Mouse (Mus musculus) CH12.LX (cell line): ENCODE data around the gene Sh3rf1. TPM values are rescaled to one million over a fixed set of nuclear protein-coding genes. Genes with fewer than 3 reads are reported as not detected.

ENCODE experiments used
- DNase-seq: peaks from one replicate; pipeline ENCODE4 v3.0.0-alpha.2; 2013; ENCODE audit errors: extremely low read depth
- H3K27ac ChIP-seq: 2 replicates; pipeline ENCODE4 v1.5.1; 2012; ENCODE audit warnings: low read depth, mild to moderate bottlenecking, control low read depth, moderate library complexity; ENCODE audit not compliant: insufficient read depth
- H3K27me3 ChIP-seq: replicated peaks from 2 replicates; pipeline ENCODE3; 2012; ENCODE audit warnings: inconsistent platforms
- H3K36me3 ChIP-seq, 2 experiments: replicated peaks in 1 of 2; 2 replicates each; pipeline versions ENCODE3 to v1.6.1; 2012; ENCODE audit warnings: inconsistent platforms in 1 of 2, low read length in 1 of 2, mild to moderate bottlenecking in 1 of 2, mixed read lengths in 1 of 2, moderate library complexity in 1 of 2; ENCODE audit not compliant: control insufficient read depth in 1 of 2, insufficient read depth in 1 of 2
- H3K4me1 ChIP-seq, 2 experiments: 2 replicates each; pipeline ENCODE4 v1.6.1; 2012; ENCODE audit warnings: inconsistent platforms in 1 of 2, moderate library complexity in 1 of 2; ENCODE audit not compliant: insufficient read depth in 2 of 2, control insufficient read depth in 1 of 2
- H3K4me2 ChIP-seq: 2 replicates; pipeline ENCODE4 v1.6.1; 2012; ENCODE audit warnings: low read depth, mild to moderate bottlenecking, control low read depth; ENCODE audit not compliant: poor library complexity, insufficient read depth, severe bottlenecking
- H3K4me3 ChIP-seq, 3 experiments: fragments of 150-350 bp in 1 of 3; sonication (generic) in 1 of 3; replicated peaks in 1 of 3; 2 replicates each; pipeline versions ENCODE3 to v1.5.1; 2011 to 2012; ENCODE audit warnings: low read depth in 2 of 3, low read length in 2 of 3, mild to moderate bottlenecking in 2 of 3, moderate library complexity in 2 of 3, control low read depth in 1 of 3, improper control_type of control experiment in 1 of 3, inconsistent platforms in 1 of 3, mixed read lengths in 1 of 3; ENCODE audit not compliant: poor library complexity in 1 of 3
- H3K79me2 ChIP-seq: replicated peaks from 2 replicates; pipeline ENCODE4 v1.6.1; 2012; ENCODE audit warnings: mild to moderate bottlenecking, moderate library complexity; ENCODE audit not compliant: control insufficient read depth, poor library complexity, insufficient read depth, severe bottlenecking; ENCODE audit errors: extremely low read depth
- H3K9ac ChIP-seq: 2 replicates; pipeline ENCODE4 v1.6.1; 2012; ENCODE audit warnings: low read depth, mild to moderate bottlenecking, control low read depth, moderate library complexity; ENCODE audit not compliant: insufficient read depth
- H3K9me3 ChIP-seq: replicated peaks from 2 replicates; pipeline ENCODE3; 2012; ENCODE audit warnings: low read length, inconsistent platforms, mixed read lengths
- CHD1 ChIP-seq: IDR thresholded peaks from 2 replicates; pipeline ENCODE4 v1.6.1; 2012; ENCODE audit warnings: low read depth, low read length, improper control_type of control experiment, inconsistent platforms
- CHD2 ChIP-seq: IDR thresholded peaks from 2 replicates; pipeline ENCODE4 v1.6.1; 2011; ENCODE audit warnings: low read length, improper control_type of control experiment
- ELF1 ChIP-seq: IDR thresholded peaks from 2 replicates; pipeline ENCODE4 v1.6.1; 2014; ENCODE audit warnings: low read depth, mild to moderate bottlenecking, inconsistent platforms, low read length, improper control_type of control experiment
- GABPA ChIP-seq: IDR thresholded peaks from 2 replicates; pipeline ENCODE4 v1.6.1; 2012; ENCODE audit warnings: low read depth, low read length, improper control_type of control experiment, inconsistent platforms; ENCODE audit not compliant: insufficient replicate concordance
- JUND ChIP-seq: conservative IDR thresholded peaks from 2 replicates; pipeline ENCODE4 v1.6.1; 2011; ENCODE audit warnings: low read depth, low read length, improper control_type of control experiment
- MAX ChIP-seq: IDR thresholded peaks from 2 replicates; pipeline ENCODE4 v1.6.1; 2011; ENCODE audit warnings: low read length, improper control_type of control experiment
- MAZ ChIP-seq: IDR thresholded peaks from 2 replicates; pipeline ENCODE4 v1.6.1; 2012; ENCODE audit warnings: low read depth, mild to moderate bottlenecking, inconsistent platforms, low read length, improper control_type of control experiment, moderate library complexity
- MXI1 ChIP-seq: IDR thresholded peaks from 2 replicates; pipeline ENCODE4 v1.6.1; 2011; ENCODE audit warnings: mild to moderate bottlenecking, low read depth, low read length, improper control_type of control experiment
- NRF1 ChIP-seq: IDR thresholded peaks from 2 replicates; pipeline ENCODE4 v1.6.1; 2014; ENCODE audit warnings: low read depth, mild to moderate bottlenecking, inconsistent platforms, low read length, improper control_type of control experiment, moderate library complexity
- POLR2A ChIP-seq: IDR thresholded peaks from 2 replicates; pipeline ENCODE4 v1.6.1; 2011; ENCODE audit warnings: low read depth, mild to moderate bottlenecking, improper control_type of control experiment, low read length
- RAD21 ChIP-seq: IDR thresholded peaks from 2 replicates; pipeline ENCODE4 v1.6.1; 2011; ENCODE audit warnings: low read depth, mild to moderate bottlenecking, low read length, improper control_type of control experiment, moderate library complexity
- UBTF ChIP-seq: IDR thresholded peaks from 2 replicates; pipeline ENCODE4 v1.6.1; 2012; ENCODE audit warnings: low read depth, mild to moderate bottlenecking, inconsistent platforms, low read length, improper control_type of control experiment, moderate library complexity
- USF1 ChIP-seq: IDR thresholded peaks from 2 replicates; pipeline ENCODE4 v1.6.1; 2014; ENCODE audit warnings: low read depth, mild to moderate bottlenecking, inconsistent platforms, low read length, improper control_type of control experiment
- USF2 ChIP-seq: conservative IDR thresholded peaks from 2 replicates; pipeline ENCODE4 v1.6.1; 2011; ENCODE audit warnings: low read depth, low read length, improper control_type of control experiment
- ZKSCAN1 ChIP-seq: IDR thresholded peaks from 2 replicates; pipeline ENCODE4 v1.6.1; 2012; ENCODE audit warnings: low read depth, inconsistent platforms, low read length, improper control_type of control experiment, borderline replicate concordance
- ZMIZ1 ChIP-seq: IDR thresholded peaks from 2 replicates; pipeline ENCODE4 v1.6.1; 2012; ENCODE audit warnings: low read depth, mild to moderate bottlenecking, inconsistent platforms, low read length, improper control_type of control experiment
- ZNF384 ChIP-seq: IDR thresholded peaks from 2 replicates; pipeline ENCODE4 v1.6.1; 2012; ENCODE audit warnings: low read depth, low read length, improper control_type of control experiment, inconsistent platforms
- dilution Hi-C: fragments of 300-500 bp; cut with MboI; formaldehyde crosslinking; loops from 2 replicates; pipeline ENCODE4 v1.14.3; 2020; ENCODE audit warnings: low sequenced_read_pairs; ENCODE audit not compliant: extremely low pct_unique_long_range_greater_than_20kb, extremely low pct_ligation_motif_present
- in situ Hi-C: fragments of 300-500 bp; cut with MboI; formaldehyde crosslinking; loops from 3 replicates; pipeline ENCODE4 v1.14.3; 2019; ENCODE audit warnings: low sequenced_read_pairs, low pct_ligation_motif_present, low pct_unique_long_range_greater_than_20kb, mixed read lengths
- polyA plus RNA-seq: library from polyadenylated mRNA; unstranded; fragments of >175 nt; gene quantifications from 2 replicates; pipeline ENCODE4 v1.2.1, GENCODE M21; 2012; ENCODE audit warnings: low read depth; ENCODE audit not compliant: insufficient read length
- total RNA-seq, 2 experiments: library from RNA; depleted of rRNA; stranded (reverse); fragments of 300-350 nt in 1 of 2; fragments of >200 nt in 1 of 2; gene quantifications; 2 replicates each; pipeline ENCODE4 v1.2.3; 2012 to 2014

Sh3rf1 gene
- total and polyA plus RNA-seq, 3 experiments: 6.0 to 16.8 (median 10.6) TPM

- Histone ChIP-seq H3K4me2 (no peak overlapping the region), H3K27ac (no peak overlapping the region), H3K27me3 (no peaks in the 10 kb centered on the region), H3K4me3 (no peak overlapping the region), H3K9me3 (no peaks in the 10 kb centered on the region), H3K4me1 (peaks cover 5 to 35% of the 10 kb centered on the region in 2 experiments; a peak in 3 of 4 replicates), H3K36me3 (peaks cover 29 to 77% of the 10 kb centered on the region in 2 experiments), H3K79me2 (no peaks in the 10 kb centered on the region), H3K9ac (no peak overlapping the region)
- dilution Hi-C loops: no loop called here
- no peak for DNase-seq
- in situ Hi-C loops: loop anchor here (10.0 kb wide), 2 partner anchors 87 to 163 kb away; partner anchors contain the start of gene Sh3rf1
- TF ChIP-seq MAZ (no peak), GABPA (no peak), CHD2 (no peak), ZNF384 (peak; percentile 55), ZMIZ1 (no peak)
Observed at GRCm38 (mm10) chr8:61387501-61387963, 163.9 kb downstream of the Sh3rf1 start.

DNA sequence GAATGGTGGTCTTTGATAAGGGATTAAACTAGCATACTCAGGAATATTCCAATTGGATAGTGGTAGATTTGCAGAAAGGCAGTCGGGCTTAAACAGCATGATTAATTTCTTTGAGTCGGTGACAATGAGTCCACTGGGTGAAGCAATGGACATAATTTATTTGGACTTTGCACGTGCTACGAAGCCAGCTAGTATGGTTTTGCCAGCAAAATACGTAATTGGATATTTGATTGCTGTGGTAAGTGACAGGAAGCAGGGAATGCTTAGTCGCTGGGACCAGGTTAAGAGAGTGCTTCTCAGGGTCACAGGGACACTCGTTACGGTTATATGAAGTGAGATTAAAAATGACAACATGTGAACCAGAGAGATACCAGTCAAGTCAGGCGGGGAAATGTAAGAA, 164.7 kb downstream of the Sh3rf1 start:
- dilution Hi-C loops (no loop called here), in situ Hi-C loops (loop anchor here (10.0 kb wide), 2 partner anchors 86 to 164 kb away; partner anchors contain the start of gene Sh3rf1)
- DNase-seq: no peak
- no peak overlapping the region for H3K27ac ChIP-seq
- no peaks in the 10 kb centered on the region for H3K27me3 ChIP-seq
- no peak for TF ChIP-seq MAX
- no peak for TF ChIP-seq CHD1
- no peak for TF ChIP-seq NRF1
- no peak for TF ChIP-seq POLR2A
- TF ChIP-seq CHD2: no peak
- TF ChIP-seq MXI1: no peak
- no peak for TF ChIP-seq USF2
- TF ChIP-seq RAD21: no peak
- TF ChIP-seq JUND: no peak
- TF ChIP-seq ZKSCAN1: no peak
- TF ChIP-seq ELF1: no peak
- no peak for TF ChIP-seq USF1
- TF ChIP-seq UBTF: no peak
- H3K4me1 ChIP-seq: peaks cover 5 to 35% of the 10 kb centered on the region in 2 experiments; a peak in 3 of 4 replicates
- peaks cover 31 to 77% of the 10 kb centered on the region in 2 experiments for H3K36me3 ChIP-seq
- H3K4me2 ChIP-seq: no peak overlapping the region
- no peak overlapping the region for H3K4me3 ChIP-seq
- H3K9me3 ChIP-seq: no peaks in the 10 kb centered on the region
- H3K9ac ChIP-seq: no peak overlapping the region
- no peaks in the 10 kb centered on the region for H3K79me2 ChIP-seq
